Mouse (Mus musculus) liver, embryonic 12.5 days (tissue): ENCODE measurements around the gene Clcnkb. TPM values are rescaled to one million over a fixed set of nuclear protein-coding genes. Genes with fewer than 3 reads are reported as not detected.

Experiments
- ATAC-seq: fragments of 200-750 bp; cut with Nextera tagmentation; 2 replicates; pipeline ENCODE4 v1.8.0; 2017; ENCODE audit warnings: moderate number of reproducible peaks, mild to moderate bottlenecking, moderate library complexity
- H3K27ac ChIP-seq: fragments of 300-500 bp; sonication (generic); 2 replicates; pipeline ENCODE4 v1.5.1; 2016; ENCODE audit warnings: mild to moderate bottlenecking
- H3K27me3 ChIP-seq: fragments of 300-500 bp; sonication (generic); replicated peaks from 2 replicates; pipeline ENCODE4 v1.6.1; 2016; ENCODE audit warnings: mild to moderate bottlenecking, moderate library complexity
- H3K36me3 ChIP-seq: fragments of 300-500 bp; sonication (generic); 2 replicates; pipeline ENCODE4 v1.6.1; 2016; ENCODE audit warnings: mild to moderate bottlenecking, moderate library complexity
- H3K4me1 ChIP-seq: fragments of 300-500 bp; sonication (generic); 2 replicates; pipeline ENCODE4 v1.6.1; 2016
- H3K4me2 ChIP-seq: fragments of 300-500 bp; sonication (generic); 2 replicates; pipeline ENCODE4 v1.6.1; 2016; ENCODE audit warnings: mild to moderate bottlenecking, moderate library complexity
- H3K4me3 ChIP-seq: fragments of 300-500 bp; sonication (generic); 2 replicates; pipeline ENCODE4 v1.5.1; 2016; ENCODE audit warnings: mild to moderate bottlenecking, moderate library complexity
- H3K9ac ChIP-seq: fragments of 300-500 bp; sonication (generic); 2 replicates; pipeline ENCODE4 v1.6.1; 2016; ENCODE audit warnings: mild to moderate bottlenecking, moderate library complexity
- H3K9me3 ChIP-seq: fragments of 300-500 bp; sonication (generic); replicated peaks from 2 replicates; pipeline ENCODE4 v1.6.1; 2016; ENCODE audit warnings: mild to moderate bottlenecking, moderate library complexity
- WGBS: fragments of 180-500 bp; shearing (Covaris S2); methylation state at CpG from one replicate; pipeline ENCODE4 v1.1.7; 2016; ENCODE audit not compliant: insufficient replicate concordance; 5-methylcytosine and 5-hydroxymethylcytosine counted together
- polyA plus RNA-seq: library from polyadenylated mRNA; unstranded; fragments of >200 nt; fragmentation: Nextera tagmentation; extraction: Ambion mirVana; gene quantifications from 2 replicates; pipeline ENCODE4 v1.2.1, GENCODE M21; 2016

Clcnkb gene
- polyA plus RNA-seq, 1 experiment from 2014 or later: not detected

GRCm38 (mm10) chr4:141365126-141365525 lies 50.7 kb downstream of the Clcnkb start:
- no peak overlapping the region for H3K4me3 ChIP-seq
- no peak overlapping the region for H3K9ac ChIP-seq
- peaks cover 13% of the 10 kb centered on the region for H3K4me1 ChIP-seq
- no peaks in the 10 kb centered on the region for H3K9me3 ChIP-seq
- H3K27ac ChIP-seq: no peak overlapping the region
- WGBS: 49% methylated on average over 8 of the region's 8 CpGs
- peaks cover 99% of the 10 kb centered on the region for H3K27me3 ChIP-seq
- no peak overlapping the region for H3K4me2 ChIP-seq
- no peak for ATAC-seq
- no peaks in the 10 kb centered on the region for H3K36me3 ChIP-seq

GRCm38 (mm10) chr4:141362937-141363548 lies 52.8 kb downstream of the Clcnkb start:
- Histone ChIP-seq H3K9me3 (no peaks in the 10 kb centered on the region), H3K4me3 (no peak overlapping the region), H3K27me3 (peaks cover 83% of the 10 kb centered on the region), H3K4me2 (no peak overlapping the region), H3K27ac (no peak overlapping the region), H3K36me3 (no peaks in the 10 kb centered on the region), H3K9ac (no peak overlapping the region), H3K4me1 (peaks cover 10% of the 10 kb centered on the region)
- WGBS: 23% methylated on average over 11 of the region's 11 CpGs
- peak; percentile 6; the same call in 1 of the 2 replicates for ATAC-seq

GRCm38 (mm10) chr4:141360846-141361245 lies 55.0 kb downstream of the Clcnkb start:
- no peak overlapping the region for H3K4me2 ChIP-seq
- 25% methylated on average over 7 of the region's 7 CpGs for WGBS
- no peaks in the 10 kb centered on the region for H3K9me3 ChIP-seq
- no peak overlapping the region for H3K9ac ChIP-seq
- no peak for ATAC-seq
- H3K4me1 ChIP-seq: 0 out of 2 replicates have a peak, but pooled peaks cover 6% of the 10 kb centered on the region
- no peak overlapping the region for H3K4me3 ChIP-seq
- H3K36me3 ChIP-seq: no peaks in the 10 kb centered on the region
- no peak overlapping the region for H3K27ac ChIP-seq
- peaks cover 61% of the 10 kb centered on the region for H3K27me3 ChIP-seq

GRCm38 (mm10) chr4:141359222-141359621 lies 56.6 kb downstream of the Clcnkb start:
- Histone ChIP-seq H3K9me3 (no peaks in the 10 kb centered on the region), H3K4me3 (no peak overlapping the region), H3K27me3 (peaks cover 45% of the 10 kb centered on the region), H3K36me3 (no peaks in the 10 kb centered on the region), H3K4me2 (no peak overlapping the region), H3K4me1 (0 out of 2 replicates have a peak, but pooled peaks cover 6% of the 10 kb centered on the region), H3K9ac (no peak overlapping the region), H3K27ac (no peak overlapping the region)
- no peak for ATAC-seq
- 76% methylated on average over 6 of the region's 6 CpGs for WGBS

- no peak for ATAC-seq
- H3K27ac ChIP-seq: no peak overlapping the region
- no peaks in the 10 kb centered on the region for H3K9me3 ChIP-seq
- H3K4me2 ChIP-seq: no peak overlapping the region
- peaks cover 32% of the 10 kb centered on the region for H3K27me3 ChIP-seq
- H3K4me3 ChIP-seq: no peak overlapping the region
- no peaks in the 10 kb centered on the region for H3K36me3 ChIP-seq
- 0 out of 2 replicates have a peak, but pooled peaks cover 4% of the 10 kb centered on the region for H3K4me1 ChIP-seq
- no peak overlapping the region for H3K9ac ChIP-seq
Measured at GRCm38 (mm10) chr4:141357811-141358210, 58.0 kb downstream of the Clcnkb start.

Other genes starting within 250 kb of the Clcnkb start
- 3.3 and 3.5 TPM in 2 replicates for gene Rsg1, start 202.1 kb downstream of the Clcnkb start, polyA plus RNA-seq
- gene Arhgef19, start 176.5 kb downstream of the Clcnkb start, polyA plus RNA-seq: 1.9 and 2.4 TPM in 2 replicates
- gene Epha2, start 114.8 kb downstream of the Clcnkb start, polyA plus RNA-seq: 2.1 TPM in 2 replicates
- 0.08 and 0.13 TPM in 2 replicates for gene Fam131c, start 47.8 kb downstream of the Clcnkb start, polyA plus RNA-seq
- gene Clcnka, start 17.3 kb downstream of the Clcnkb start, polyA plus RNA-seq: not detected in 2 replicates
- gene Hspb7, start 4.8 kb upstream of the Clcnkb start, polyA plus RNA-seq: 0.04 and 0.08 TPM in 2 replicates
- not detected in 2 replicates for gene Srarp, start 20.1 kb upstream of the Clcnkb start, polyA plus RNA-seq
- 15.6 and 16.8 TPM in 2 replicates for gene Zbtb17, start 28.6 kb upstream of the Clcnkb start, polyA plus RNA-seq
- 9.1 and 9.2 TPM in 2 replicates for gene Spen, start 122.6 kb upstream of the Clcnkb start, polyA plus RNA-seq
- gene Fblim1, start 190.1 kb upstream of the Clcnkb start, polyA plus RNA-seq: 4.0 and 5.3 TPM in 2 replicates
- gene Tmem82, start 202.6 kb upstream of the Clcnkb start, polyA plus RNA-seq: 3.2 and 3.6 TPM in 2 replicates
- not detected in 2 replicates for gene Slc25a34, start 207.8 kb upstream of the Clcnkb start, polyA plus RNA-seq
- 1.9 and 2.4 TPM in 2 replicates for gene Plekhm2, start 248.9 kb upstream of the Clcnkb start, polyA plus RNA-seq